Mouse (Mus musculus) midbrain, embryonic 10.5 days (tissue): ENCODE results near the gene Gm20388. TPM values are rescaled to one million over a fixed set of nuclear protein-coding genes. Genes with fewer than 3 reads are reported as not detected.

Experiments used
- DNase-seq: peaks from one replicate; pipeline ENCODE4 v3.0.0-alpha.2; 2017; ENCODE audit warnings: low spot score
- H3K27ac ChIP-seq: fragments of 300-500 bp; sonication (generic); replicated peaks from 2 replicates; pipeline ENCODE4 v1.5.1; 2016; ENCODE audit warnings: mild to moderate bottlenecking
- H3K27me3 ChIP-seq: fragments of 300-500 bp; sonication (generic); 2 replicates; pipeline ENCODE4 v1.6.1; 2016; ENCODE audit warnings: low read depth, mild to moderate bottlenecking; ENCODE audit not compliant: poor library complexity, severe bottlenecking
- H3K36me3 ChIP-seq: fragments of 300-500 bp; sonication (generic); 2 replicates; pipeline ENCODE4 v1.6.1; 2016; ENCODE audit warnings: mild to moderate bottlenecking, moderate library complexity
- H3K4me1 ChIP-seq: fragments of 300-500 bp; sonication (generic); 2 replicates; pipeline ENCODE4 v1.6.1; 2016
- H3K4me3 ChIP-seq: fragments of 300-500 bp; sonication (generic); 2 replicates; pipeline ENCODE4 v1.5.1; 2016; ENCODE audit warnings: mild to moderate bottlenecking, moderate library complexity
- H3K9me3 ChIP-seq: fragments of 300-500 bp; sonication (generic); replicated peaks from 2 replicates; pipeline ENCODE4 v1.6.1; 2016; ENCODE audit warnings: mild to moderate bottlenecking
- WGBS: fragments of 180-500 bp; shearing (Covaris S2); methylation state at CpG from one replicate; pipeline ENCODE4 v1.1.7; 2016; 5-methylcytosine and 5-hydroxymethylcytosine counted together
- polyA plus RNA-seq: library from polyadenylated mRNA; unstranded; fragments of >200 nt; fragmentation: Nextera tagmentation; extraction: Ambion mirVana; gene quantifications from 2 replicates; pipeline ENCODE4 v1.2.1, GENCODE M21; 2016

The Gm20388 gene
- polyA plus RNA-seq, 1 experiment from 2014 or later, result 7.1 TPM

DNA sequence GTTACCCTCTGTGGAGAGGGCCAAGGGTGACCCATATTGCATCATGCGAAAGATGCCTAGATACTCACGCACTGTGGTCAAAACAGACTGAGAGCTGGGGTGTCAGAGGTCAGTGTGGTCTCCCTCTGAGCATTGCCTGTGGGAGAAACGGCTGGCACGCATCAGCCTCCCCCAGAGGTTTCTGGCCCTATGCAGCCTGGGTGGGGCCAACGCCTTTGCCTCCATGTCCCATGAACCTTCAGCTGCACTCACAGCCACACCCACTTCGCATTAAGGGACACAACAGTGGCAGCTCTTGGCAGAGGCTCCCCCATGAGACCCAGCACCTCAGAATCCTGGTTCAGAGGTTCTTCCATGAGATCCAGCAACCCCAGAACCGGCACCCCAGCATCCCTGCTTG lies 1385.4 kb downstream of the Gm20388 start:
- peak overlapping the region; percentile 64 for H3K27ac ChIP-seq
- WGBS, result 82% methylated on average over 7 of the region's 7 CpGs

DNA sequence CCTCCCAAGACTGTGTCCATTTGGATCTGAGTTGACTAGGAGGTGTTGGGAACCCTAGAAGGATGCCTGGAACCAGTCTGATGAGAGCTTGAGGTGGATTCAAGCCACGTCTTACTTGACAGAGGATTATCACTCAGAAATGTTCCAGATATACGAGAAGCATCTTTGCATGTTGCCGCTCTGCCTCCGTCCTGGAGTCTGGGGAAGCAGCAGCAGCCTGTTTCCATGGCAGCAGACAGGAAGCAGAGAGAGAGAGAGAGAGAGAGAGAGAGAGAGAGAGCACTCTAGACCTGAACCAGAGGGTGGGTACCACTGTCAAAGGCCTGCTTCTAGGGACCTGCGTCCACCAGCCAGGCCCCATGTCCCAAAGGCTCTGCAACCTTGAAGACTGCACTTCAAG lies 1386.0 kb downstream of the Gm20388 start:
- H3K4me3 ChIP-seq, result no peak overlapping the region
- no peak for DNase-seq
- no peaks in the 10 kb centered on the region for H3K36me3 ChIP-seq
- H3K4me1 ChIP-seq, result peaks cover 56% of the 10 kb centered on the region
- peaks cover 33% of the 10 kb centered on the region for H3K27me3 ChIP-seq
- WGBS, result 49% methylated on average over 5 of the region's 5 CpGs
- H3K9me3 ChIP-seq, result no peaks in the 10 kb centered on the region
- H3K27ac ChIP-seq, result peak overlapping the region; percentile 64

More for the DNA sequence above, 1385.4 kb downstream of the Gm20388 start:
- no peaks in the 10 kb centered on the region for H3K36me3 ChIP-seq
- H3K4me1 ChIP-seq, result peaks cover 52% of the 10 kb centered on the region
- H3K9me3 ChIP-seq, result no peaks in the 10 kb centered on the region
- no peak overlapping the region for H3K4me3 ChIP-seq
- H3K27me3 ChIP-seq, result peaks cover 33% of the 10 kb centered on the region
- no peak for DNase-seq

DNA sequence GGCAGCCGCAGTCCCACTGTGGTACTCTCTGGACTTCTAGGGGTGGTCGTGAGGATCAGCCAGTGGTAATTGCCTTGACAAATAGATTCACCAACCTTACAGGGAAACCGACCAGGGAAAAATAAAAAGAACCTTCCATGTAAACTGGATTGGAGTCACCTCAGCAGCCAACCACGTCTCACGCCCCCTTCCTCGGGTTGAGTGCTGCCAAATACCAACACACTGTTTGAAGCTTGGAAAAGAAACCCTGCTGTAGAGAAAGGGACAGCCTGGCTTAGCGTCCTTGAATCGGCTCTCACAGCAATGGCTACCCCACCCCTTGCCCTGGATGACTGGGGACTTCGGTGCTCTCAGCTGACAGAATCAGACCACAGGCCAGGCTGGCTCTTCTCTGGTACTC lies 1386.7 kb downstream of the Gm20388 start:
- Histone ChIP-seq H3K4me1 (peaks cover 63% of the 10 kb centered on the region), H3K27me3 (peaks cover 31% of the 10 kb centered on the region), H3K4me3 (no peak overlapping the region), H3K36me3 (no peaks in the 10 kb centered on the region), H3K9me3 (no peaks in the 10 kb centered on the region), H3K27ac (peak overlapping the region; percentile 33; the same call in 1 of the 2 replicates)
- DNase-seq, result no peak
- 78% methylated on average over 9 of the region's 9 CpGs for WGBS

DNA sequence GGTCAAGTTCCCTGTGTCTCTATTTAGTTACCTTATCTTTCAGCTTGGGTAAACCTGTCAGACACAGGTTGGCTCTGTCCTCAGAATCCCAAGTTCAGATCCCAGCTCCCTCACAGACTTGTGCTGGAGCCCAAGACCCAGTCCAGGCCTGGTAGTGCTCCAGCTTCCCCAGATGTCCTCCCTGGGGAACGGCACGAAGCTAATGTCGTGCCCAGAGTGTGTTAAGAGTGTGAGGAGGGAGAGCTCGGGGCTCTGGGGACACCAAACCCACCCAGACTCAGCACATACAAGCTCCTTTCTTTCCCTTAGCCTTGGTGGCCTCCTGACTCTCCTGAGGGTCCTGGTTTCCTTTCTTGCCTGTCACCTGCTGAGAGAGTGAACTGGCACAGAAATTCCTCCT lies 1389.4 kb downstream of the Gm20388 start:
- Histone ChIP-seq H3K9me3 (no peaks in the 10 kb centered on the region), H3K4me1 (peaks cover 47% of the 10 kb centered on the region), H3K27ac (peak overlapping the region; percentile 83; the same call in 1 of the 2 replicates), H3K27me3 (peaks cover 39% of the 10 kb centered on the region), H3K36me3 (no peaks in the 10 kb centered on the region), H3K4me3 (no peak overlapping the region)
- DNase-seq, result no peak
- 67% methylated on average over 4 of the region's 4 CpGs for WGBS

DNA sequence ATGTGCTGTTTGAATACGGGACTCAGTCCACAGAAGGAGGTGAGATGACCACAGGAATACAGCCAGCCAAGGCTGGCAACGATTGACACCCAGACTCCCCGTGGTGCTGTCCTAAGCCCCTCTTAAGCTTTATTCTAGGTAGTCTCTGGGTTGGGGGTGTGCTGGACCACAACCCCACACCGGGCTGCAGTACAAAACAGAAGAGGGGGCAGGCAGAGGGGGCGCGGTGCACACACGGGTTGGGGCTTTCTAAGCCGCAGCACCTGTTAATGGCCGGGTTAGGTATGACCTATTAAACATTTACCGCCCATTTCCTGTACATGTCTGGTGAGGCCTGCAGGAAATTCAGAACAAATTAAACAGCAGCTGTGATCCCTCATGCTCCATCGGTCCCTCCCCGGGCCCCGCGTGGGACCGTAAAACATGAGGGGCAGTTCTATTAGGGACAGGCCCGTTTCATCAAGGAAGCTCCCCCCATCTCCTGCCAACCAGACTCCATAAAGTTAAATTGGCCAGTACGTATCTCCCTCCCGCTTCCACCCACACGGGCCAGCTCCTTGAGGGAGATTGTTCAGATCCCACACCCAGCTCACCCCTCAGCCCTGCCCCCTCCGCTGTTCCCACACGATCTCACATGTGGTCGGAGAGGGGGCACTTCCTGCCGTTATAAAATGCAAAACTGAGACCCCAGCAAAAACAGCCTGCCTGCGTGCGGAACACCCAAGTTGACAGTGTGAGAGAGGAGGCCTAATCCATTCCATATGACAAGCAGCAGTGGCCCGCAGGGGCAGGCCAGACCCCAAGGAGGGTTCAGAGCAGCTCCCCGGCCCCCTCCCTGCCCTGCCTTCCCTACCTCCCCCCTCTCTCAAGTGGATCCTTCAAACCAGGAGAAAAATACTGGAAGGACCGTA lies 1390.1 kb downstream of the Gm20388 start:
- Histone ChIP-seq H3K4me1 (peaks cover 46% of the 10 kb centered on the region), H3K36me3 (no peaks in the 10 kb centered on the region), H3K27ac (peak overlapping the region; percentile 83), H3K4me3 (peak overlapping the region; percentile 46), H3K27me3 (peaks cover 38% of the 10 kb centered on the region), H3K9me3 (no peaks in the 10 kb centered on the region)
- WGBS, result 32% methylated on average over 28 of the region's 28 CpGs
- DNase-seq, result peak; percentile 70

DNA sequence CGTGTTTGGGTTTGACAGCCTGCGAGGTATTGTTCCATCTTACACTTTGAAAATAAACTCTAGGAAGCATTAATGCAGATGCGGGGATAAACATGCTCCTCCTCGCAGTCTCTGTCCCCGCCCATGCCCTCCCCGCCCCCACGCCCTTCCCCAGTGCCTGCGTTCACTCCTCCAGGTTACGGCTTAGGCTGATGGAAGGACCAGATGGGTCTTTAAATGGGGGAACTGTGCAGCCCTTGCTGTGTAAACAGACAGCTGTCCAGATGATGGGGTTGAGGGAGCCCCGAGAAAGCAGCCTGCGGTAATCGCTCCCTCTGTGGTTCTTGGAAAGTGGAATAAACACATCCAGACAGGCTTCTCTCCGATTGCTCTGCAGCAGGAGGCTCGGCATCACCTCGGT lies 1390.8 kb downstream of the Gm20388 start:
- peaks cover 44% of the 10 kb centered on the region for H3K4me1 ChIP-seq
- H3K27ac ChIP-seq, result peak overlapping the region; percentile 83
- DNase-seq, result peak; percentile 63
- no peaks in the 10 kb centered on the region for H3K9me3 ChIP-seq
- H3K4me3 ChIP-seq, result peak overlapping the region; percentile 46
- H3K36me3 ChIP-seq, result no peaks in the 10 kb centered on the region
- WGBS, result 9% methylated on average over 15 of the region's 15 CpGs
- peaks cover 33% of the 10 kb centered on the region for H3K27me3 ChIP-seq

DNA sequence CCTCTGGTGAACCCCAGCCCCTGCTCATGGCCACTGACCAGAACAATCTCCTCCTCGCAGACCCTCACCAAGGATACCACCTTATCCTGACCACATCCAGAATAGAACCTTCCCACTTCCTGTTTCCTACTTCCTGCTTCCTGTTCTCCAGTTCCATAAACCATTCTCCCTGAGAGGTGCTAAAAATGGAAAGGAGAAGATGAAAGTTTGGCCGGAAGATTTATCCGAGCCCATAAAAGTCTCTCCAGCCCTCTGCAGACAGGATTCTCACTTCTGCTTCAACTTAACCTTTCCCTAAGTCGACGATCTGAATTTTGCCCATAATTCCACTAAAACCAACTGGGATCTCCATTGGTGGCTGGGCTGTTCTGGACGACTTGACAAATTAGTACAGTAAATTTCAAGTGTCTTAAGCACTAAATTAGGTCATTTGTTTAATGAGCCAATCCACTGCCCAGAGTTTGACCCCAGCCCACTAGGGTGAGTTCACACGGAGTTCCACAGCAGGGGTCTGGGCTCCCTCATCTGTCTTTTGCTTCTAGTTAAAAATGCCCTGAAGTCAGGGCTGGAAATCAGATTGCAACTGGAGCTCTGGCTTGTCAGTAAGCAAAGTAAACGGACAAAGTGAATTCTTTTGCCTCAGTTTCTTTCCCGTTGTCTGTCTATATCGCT lies 1391.5 kb downstream of the Gm20388 start:
- peaks cover 33% of the 10 kb centered on the region for H3K27me3 ChIP-seq

DNA sequence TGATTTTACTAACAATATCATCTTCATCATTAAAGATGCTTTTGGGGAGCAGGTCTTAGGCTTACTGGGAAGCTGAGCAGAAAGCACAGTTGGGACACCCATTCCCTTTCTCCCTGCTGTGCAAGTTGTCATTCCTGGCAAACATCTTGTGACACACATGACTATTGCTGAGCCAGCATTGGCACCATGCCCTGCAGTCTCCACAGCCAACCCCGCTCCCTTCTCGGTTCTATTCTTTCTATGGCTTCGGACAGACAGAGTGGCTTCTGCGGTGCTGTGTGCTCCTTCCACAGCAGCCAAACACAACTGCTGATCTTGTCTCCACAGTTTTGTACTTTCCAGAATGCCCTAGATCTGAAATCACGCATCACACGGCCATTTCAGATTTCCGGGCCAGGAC lies 1397.1 kb downstream of the Gm20388 start:
- Histone ChIP-seq H3K36me3 (no peaks in the 10 kb centered on the region), H3K27ac (no peak overlapping the region), H3K9me3 (no peaks in the 10 kb centered on the region), H3K4me1 (peaks cover 29% of the 10 kb centered on the region), H3K27me3 (peaks cover 52% of the 10 kb centered on the region), H3K4me3 (no peak overlapping the region)
- 93% methylated on average over 7 of the region's 7 CpGs for WGBS
- no peak for DNase-seq

More for the DNA sequence above, 1391.5 kb downstream of the Gm20388 start:
- H3K9me3 ChIP-seq, result no peaks in the 10 kb centered on the region
- peak overlapping the region; percentile 83 for H3K27ac ChIP-seq
- no peak for DNase-seq
- peaks cover 43% of the 10 kb centered on the region for H3K4me1 ChIP-seq
- peak overlapping the region; percentile 46; the same call in 1 of the 2 replicates for H3K4me3 ChIP-seq
- H3K36me3 ChIP-seq, result no peaks in the 10 kb centered on the region
- 77% methylated on average over 10 of the region's 10 CpGs for WGBS

DNA sequence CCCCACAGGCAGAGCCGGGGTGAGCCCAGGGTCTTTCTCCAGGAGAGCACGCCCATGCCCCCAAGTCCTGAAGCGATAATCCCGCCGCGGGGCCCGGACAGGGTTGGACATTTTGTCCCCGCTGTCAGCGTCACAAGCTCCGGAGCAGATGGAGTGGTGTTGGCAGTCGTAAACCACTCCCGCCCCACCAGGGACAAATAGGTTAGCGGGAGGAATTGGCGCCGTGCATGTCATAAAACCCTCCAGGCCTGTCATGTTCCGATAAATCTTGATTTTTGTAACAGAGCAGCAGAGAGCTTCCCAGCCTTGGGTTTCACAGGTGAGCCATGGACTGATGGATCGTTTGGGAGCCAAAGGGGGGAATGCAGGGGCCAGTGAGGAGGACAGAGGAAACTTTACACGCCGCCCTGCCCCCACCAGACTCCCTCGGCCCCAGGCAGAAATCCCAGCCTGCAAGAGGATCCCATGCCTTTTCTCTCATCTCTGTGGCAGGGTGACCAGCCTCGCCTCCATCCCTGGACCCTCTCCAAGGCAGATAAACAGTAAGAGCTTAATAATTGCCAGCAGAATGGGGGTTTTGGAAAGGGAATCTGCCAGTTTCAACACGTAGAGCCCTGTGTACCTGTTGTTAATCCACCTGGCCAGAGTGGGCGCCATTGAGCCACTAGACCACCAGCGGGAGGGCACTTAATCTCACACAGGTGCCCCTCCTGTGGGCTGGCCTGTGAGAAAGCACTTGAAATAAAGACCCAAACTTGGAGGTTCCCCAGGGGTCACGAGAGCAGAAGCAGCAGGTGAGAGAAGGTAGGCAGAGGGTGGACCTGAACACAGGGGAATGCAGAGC lies 1400.6 kb downstream of the Gm20388 start:
- H3K4me1 ChIP-seq, result peaks cover 36% of the 10 kb centered on the region
- no peaks in the 10 kb centered on the region for H3K36me3 ChIP-seq
- no peaks in the 10 kb centered on the region for H3K9me3 ChIP-seq
- WGBS, result 45% methylated on average over 25 of the region's 25 CpGs
- H3K27me3 ChIP-seq, result peaks cover 33% of the 10 kb centered on the region
- DNase-seq, result no peak
- no peak overlapping the region for H3K4me3 ChIP-seq
- H3K27ac ChIP-seq, result no peak overlapping the region

DNA sequence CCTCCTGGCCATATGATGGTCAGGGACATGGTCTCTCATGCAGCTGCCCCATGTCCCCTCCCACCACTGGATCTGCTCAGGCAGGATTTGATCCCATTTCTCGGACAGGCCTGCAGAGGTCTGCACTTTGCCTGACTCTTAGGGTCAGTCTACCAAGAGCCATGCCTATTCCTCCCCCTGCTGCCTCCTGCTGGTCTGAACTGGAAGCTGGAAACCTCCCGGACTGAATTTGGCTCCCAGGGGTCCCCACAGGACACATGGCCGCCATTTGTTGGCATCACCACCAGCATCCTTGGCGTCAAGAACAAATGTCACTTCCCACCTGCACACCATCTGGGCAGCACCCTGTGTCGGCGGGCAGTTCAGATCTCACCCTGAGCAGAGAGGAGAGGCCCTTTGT lies 1402.8 kb downstream of the Gm20388 start:
- no peaks in the 10 kb centered on the region for H3K36me3 ChIP-seq
- no peak for DNase-seq
- peaks cover 26% of the 10 kb centered on the region for H3K27me3 ChIP-seq
- 53% methylated on average over 6 of the region's 6 CpGs for WGBS
- H3K27ac ChIP-seq, result no peak overlapping the region
- no peaks in the 10 kb centered on the region for H3K9me3 ChIP-seq
- no peak overlapping the region for H3K4me3 ChIP-seq
- H3K4me1 ChIP-seq, result peaks cover 35% of the 10 kb centered on the region

DNA sequence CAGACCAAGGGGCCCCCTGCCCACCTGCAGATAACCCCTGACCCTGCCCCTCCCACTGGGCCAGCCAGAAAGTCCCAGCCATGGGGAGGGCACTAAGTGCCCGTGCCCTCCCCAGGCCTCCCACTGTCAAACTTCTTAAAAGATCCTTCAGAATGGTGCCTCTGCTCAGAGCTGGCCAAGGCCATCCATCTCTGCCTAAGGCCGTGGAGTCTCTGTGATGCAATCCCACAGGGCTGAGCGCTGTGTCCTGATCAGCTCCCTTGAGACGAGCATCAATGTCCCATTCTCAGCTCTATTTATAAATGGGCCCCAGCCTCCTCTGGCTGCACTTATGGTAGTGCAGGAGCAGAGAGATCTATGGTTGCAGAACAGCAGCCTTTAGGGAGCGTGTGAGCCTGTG lies 1403.4 kb downstream of the Gm20388 start:
- 78% methylated on average over 5 of the region's 5 CpGs for WGBS
- H3K4me3 ChIP-seq, result no peak overlapping the region
- DNase-seq, result no peak
- peaks cover 21% of the 10 kb centered on the region for H3K27me3 ChIP-seq
- H3K9me3 ChIP-seq, result no peaks in the 10 kb centered on the region
- H3K27ac ChIP-seq, result no peak overlapping the region
- H3K4me1 ChIP-seq, result peaks cover 38% of the 10 kb centered on the region
- H3K36me3 ChIP-seq, result no peaks in the 10 kb centered on the region

DNA sequence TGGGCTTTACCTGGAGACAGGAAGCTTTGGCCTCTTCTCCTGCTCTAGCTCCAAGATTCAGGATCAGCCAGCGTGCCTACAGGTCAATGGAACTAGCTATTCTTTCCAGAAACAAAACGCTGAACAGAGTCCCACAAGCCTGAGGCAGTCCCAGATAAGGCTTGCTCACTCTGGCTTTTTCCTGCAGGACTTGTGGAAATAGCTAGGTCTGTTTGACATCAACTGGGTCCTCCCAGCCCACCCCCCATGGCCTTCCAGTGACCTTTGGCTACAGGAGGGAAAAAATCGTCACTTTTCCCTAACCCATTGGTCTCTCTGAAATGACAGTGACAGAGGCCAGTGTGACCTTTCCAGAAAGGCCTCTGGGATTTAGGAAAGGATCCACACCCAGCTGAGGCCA lies 1404.9 kb downstream of the Gm20388 start:
- H3K4me1 ChIP-seq, result peaks cover 35% of the 10 kb centered on the region
- 67% methylated on average over 3 of the region's 3 CpGs for WGBS
- H3K9me3 ChIP-seq, result no peaks in the 10 kb centered on the region
- peaks cover 8% of the 10 kb centered on the region; the same call in 1 of the 2 replicates for H3K27me3 ChIP-seq
- no peak for DNase-seq
- no peak overlapping the region for H3K4me3 ChIP-seq
- 0 out of 2 replicates have a peak overlapping the region, but pooled peaks have one; percentile 10 for H3K27ac ChIP-seq
- H3K36me3 ChIP-seq, result no peaks in the 10 kb centered on the region
